Mouse (Mus musculus): ENCODE results near the gene 4833439L19Rik. TPM values are rescaled to one million over a fixed set of nuclear protein-coding genes. Genes with fewer than 3 reads are reported as not detected.

The 4833439L19Rik gene
- total RNA-seq, 2 experiments from 2014 or later: 27.7 to 65.9 TPM

- ATAC-seq (replicated peaks; ENCODE audit: poor library complexity, severe bottlenecking): no peak
Measured at GRCm38 (mm10) chr13:54548036-54548435, 17.2 kb downstream of the 4833439L19Rik start.

- ATAC-seq (replicated peaks; ENCODE audit: poor library complexity, severe bottlenecking): no peak
Measured at GRCm38 (mm10) chr13:54532134-54532533, 33.1 kb downstream of the 4833439L19Rik start.

- no peak for ATAC-seq (replicated peaks; ENCODE audit: poor library complexity, severe bottlenecking)
Measured at GRCm38 (mm10) chr13:54527140-54527539, 38.1 kb downstream of the 4833439L19Rik start.

GRCm38 (mm10) chr13:54521181-54521580 lies 44.1 kb downstream of the 4833439L19Rik start:
- no peak for ATAC-seq (replicated peaks; ENCODE audit: poor library complexity, severe bottlenecking)

- ATAC-seq (replicated peaks; ENCODE audit: poor library complexity, severe bottlenecking): 0 out of 2 replicates have a peak, but pooled peaks have one; percentile 22
Measured at GRCm38 (mm10) chr13:54520221-54520620, 45.0 kb downstream of the 4833439L19Rik start.

GRCm38 (mm10) chr13:54505920-54506319 lies 59.3 kb downstream of the 4833439L19Rik start:
- ATAC-seq (replicated peaks; ENCODE audit: poor library complexity, severe bottlenecking): no peak

- no peak for ATAC-seq (replicated peaks; ENCODE audit: poor library complexity, severe bottlenecking)
Measured at GRCm38 (mm10) chr13:54504611-54505260, 60.5 kb downstream of the 4833439L19Rik start.

- ATAC-seq (replicated peaks; ENCODE audit: poor library complexity, severe bottlenecking): peak; percentile 90
Measured at GRCm38 (mm10) chr13:54503604-54504521, 61.4 kb downstream of the 4833439L19Rik start, which contains the start of gene Simc1. TSS of gene Simc1 (plus strand) at chr13:54503779.

- no peak; the same call in 1 of the 2 replicates for ATAC-seq (replicated peaks; ENCODE audit: poor library complexity, severe bottlenecking)
Measured at GRCm38 (mm10) chr13:54503278-54503603, 62.0 kb downstream of the 4833439L19Rik start.

- no peak for ATAC-seq (replicated peaks; ENCODE audit: poor library complexity, severe bottlenecking)
Measured at GRCm38 (mm10) chr13:54501957-54502690, 63.1 kb downstream of the 4833439L19Rik start.

GRCm38 (mm10) chr13:54501352-54501751 lies 63.9 kb downstream of the 4833439L19Rik start:
- no peak for ATAC-seq (replicated peaks; ENCODE audit: poor library complexity, severe bottlenecking)

Other genes starting within 250 kb of the 4833439L19Rik start
- gene Cplx2, start 194.1 kb downstream of the 4833439L19Rik start, total RNA-seq (2014; fragmentation: Nextera tagmentation): not detected in 2 replicates
- not detected in 2 replicates for gene Cplx2, start 194.1 kb downstream of the 4833439L19Rik start, total RNA-seq (2017)
- 22.1 and 26.7 TPM in 2 replicates for gene Thoc3, start 96.6 kb downstream of the 4833439L19Rik start, total RNA-seq (2014; fragmentation: Nextera tagmentation)
- gene Thoc3, start 96.6 kb downstream of the 4833439L19Rik start, total RNA-seq (2017): 42.0 and 57.2 TPM in 2 replicates
- gene Simc1, start 61.7 kb downstream of the 4833439L19Rik start, total RNA-seq (2014; fragmentation: Nextera tagmentation): 10.6 and 16.1 TPM in 2 replicates
- gene Simc1, start 61.7 kb downstream of the 4833439L19Rik start, total RNA-seq (2017): 6.3 and 7.5 TPM in 2 replicates
- gene Arl10, start 9.6 kb upstream of the 4833439L19Rik start, total RNA-seq (2014; fragmentation: Nextera tagmentation): 17.4 and 24.0 TPM in 2 replicates
- 12.1 and 15.0 TPM in 2 replicates for gene Arl10, start 9.6 kb upstream of the 4833439L19Rik start, total RNA-seq (2017)
- gene Nop16, start 24.7 kb upstream of the 4833439L19Rik start, total RNA-seq (2014; fragmentation: Nextera tagmentation): 90.9 and 122 TPM in 2 replicates
- gene Nop16, start 24.7 kb upstream of the 4833439L19Rik start, total RNA-seq (2017): 101 and 118 TPM in 2 replicates
- gene Higd2a, start 24.8 kb upstream of the 4833439L19Rik start, total RNA-seq (2014; fragmentation: Nextera tagmentation): 111 and 118 TPM in 2 replicates
- gene Higd2a, start 24.8 kb upstream of the 4833439L19Rik start, total RNA-seq (2017): 36.5 and 67.4 TPM in 2 replicates
- gene Cltb, start 45.9 kb upstream of the 4833439L19Rik start, total RNA-seq (2014; fragmentation: Nextera tagmentation): 4.5 and 6.6 TPM in 2 replicates
- gene Cltb, start 45.9 kb upstream of the 4833439L19Rik start, total RNA-seq (2017): 7.8 and 12.3 TPM in 2 replicates
- 30.4 and 43.7 TPM in 2 replicates for gene Faf2, start 56.3 kb upstream of the 4833439L19Rik start, total RNA-seq (2014; fragmentation: Nextera tagmentation)
- gene Faf2, start 56.3 kb upstream of the 4833439L19Rik start, total RNA-seq (2017): 40.0 and 47.6 TPM in 2 replicates
- gene Rnf44, start 128.5 kb upstream of the 4833439L19Rik start, total RNA-seq (2014; fragmentation: Nextera tagmentation): 64.2 and 82.0 TPM in 2 replicates
- 12.2 and 12.3 TPM in 2 replicates for gene Rnf44, start 128.5 kb upstream of the 4833439L19Rik start, total RNA-seq (2017)
- gene Cdhr2, start 136.0 kb upstream of the 4833439L19Rik start, total RNA-seq (2014; fragmentation: Nextera tagmentation): not detected in 2 replicates
- gene Cdhr2, start 136.0 kb upstream of the 4833439L19Rik start, total RNA-seq (2017): not detected in 2 replicates
- gene Gprin1, start 184.4 kb upstream of the 4833439L19Rik start, total RNA-seq (2014; fragmentation: Nextera tagmentation): not detected in 2 replicates
- gene Gprin1, start 184.4 kb upstream of the 4833439L19Rik start, total RNA-seq (2017): not detected in 2 replicates
- gene Sncb, start 201.2 kb upstream of the 4833439L19Rik start, total RNA-seq (2014; fragmentation: Nextera tagmentation): not detected in 2 replicates
- not detected in 2 replicates for gene Sncb, start 201.2 kb upstream of the 4833439L19Rik start, total RNA-seq (2017)
- not detected in 2 replicates for gene Eif4e1b, start 218.6 kb upstream of the 4833439L19Rik start, total RNA-seq (2014; fragmentation: Nextera tagmentation)
- gene Eif4e1b, start 218.6 kb upstream of the 4833439L19Rik start, total RNA-seq (2017): not detected in 2 replicates
- 1.4 and 5.6 TPM in 2 replicates for gene Tspan17, start 223.9 kb upstream of the 4833439L19Rik start, total RNA-seq (2014; fragmentation: Nextera tagmentation)
- gene Tspan17, start 223.9 kb upstream of the 4833439L19Rik start, total RNA-seq (2017): 0.31 TPM in 1 of 2 replicates, not detected in the other

Data from granulocyte monocyte progenitor cell, adult 5-6 weeks (primary cell).